Mouse (Mus musculus) thymus, adult 2 months (tissue): ENCODE results near the gene Nudt5. TPM values are rescaled to one million over a fixed set of nuclear protein-coding genes. Genes with fewer than 3 reads are reported as not detected.

Source experiments
- DNase-seq: peaks from one replicate; pipeline ENCODE4 v3.0.0; 2021
- H3K27ac ChIP-seq: fragments of 200-500 bp; 2 replicates; pipeline ENCODE4 v1.5.1; 2012; ENCODE audit warnings: low read length, control low read depth; ENCODE audit not compliant: control insufficient read depth, insufficient read depth
- H3K27me3 ChIP-seq: fragments of 200-500 bp; 2 replicates; pipeline ENCODE4 v1.6.1; 2012; ENCODE audit warnings: mild to moderate bottlenecking, low read length, moderate library complexity, mixed read lengths; ENCODE audit not compliant: control insufficient read depth, insufficient read depth
- H3K36me3 ChIP-seq: fragments of 200-500 bp; 2 replicates; pipeline ENCODE4 v1.6.1; 2012; ENCODE audit warnings: mild to moderate bottlenecking, low read length, moderate library complexity; ENCODE audit not compliant: control insufficient read depth, insufficient read depth
- H3K4me1 ChIP-seq: fragments of 200-500 bp; replicated peaks from 2 replicates; pipeline ENCODE4 v1.6.1; 2012; ENCODE audit warnings: low read length; ENCODE audit not compliant: control insufficient read depth, insufficient read depth
- H3K4me3 ChIP-seq: fragments of 200-500 bp; 2 replicates; pipeline ENCODE4 v1.5.1; 2012; ENCODE audit warnings: mild to moderate bottlenecking, low read length, control low read depth, moderate library complexity; ENCODE audit not compliant: control insufficient read depth, insufficient read depth
- CTCF ChIP-seq: fragments of 200-500 bp; IDR thresholded peaks from 2 replicates; pipeline ENCODE4 v1.5.1; 2012; ENCODE audit warnings: mild to moderate bottlenecking, control low read depth, low read length, moderate library complexity, borderline replicate concordance; ENCODE audit not compliant: control insufficient read depth, poor library complexity, insufficient read depth; ENCODE audit errors: extremely low read depth
- POLR2A ChIP-seq: fragments of 200-500 bp; IDR thresholded peaks from 2 replicates; pipeline ENCODE4 v1.6.1; 2012; ENCODE audit warnings: mild to moderate bottlenecking, low read length, control low read depth, moderate library complexity; ENCODE audit not compliant: control insufficient read depth, poor library complexity, insufficient read depth; ENCODE audit errors: extremely low read depth
- WGBS: fragments of 180-500 bp; shearing (Covaris S2); methylation state at CpG from one replicate; pipeline ENCODE4 v1.1.7; 2018; 5-methylcytosine and 5-hydroxymethylcytosine counted together
- polyA plus RNA-seq: library from polyadenylated mRNA; depleted of rRNA; stranded (reverse); fragments of >200 nt; gene quantifications from 2 replicates; pipeline ENCODE4 v1.2.3, GENCODE M21; 2012; rRNA removed

The Nudt5 gene
- polyA plus RNA-seq, 1 experiment, result 14.8 TPM

GRCm38 (mm10) chr2:5894296-5894695 is 49.5 kb downstream of the Nudt5 start:
- Histone ChIP-seq H3K4me1 (0 out of 2 replicates have a peak, but pooled peaks cover 2% of the 10 kb centered on the region), H3K27ac (no peak overlapping the region), H3K36me3 (no peaks in the 10 kb centered on the region), H3K4me3 (no peak overlapping the region), H3K27me3 (no peaks in the 10 kb centered on the region)
- DNase-seq, result no peak
- TF ChIP-seq POLR2A (no peak), CTCF (no peak)
- WGBS, result 84% methylated on average over 11 of the region's 11 CpGs

DNA sequence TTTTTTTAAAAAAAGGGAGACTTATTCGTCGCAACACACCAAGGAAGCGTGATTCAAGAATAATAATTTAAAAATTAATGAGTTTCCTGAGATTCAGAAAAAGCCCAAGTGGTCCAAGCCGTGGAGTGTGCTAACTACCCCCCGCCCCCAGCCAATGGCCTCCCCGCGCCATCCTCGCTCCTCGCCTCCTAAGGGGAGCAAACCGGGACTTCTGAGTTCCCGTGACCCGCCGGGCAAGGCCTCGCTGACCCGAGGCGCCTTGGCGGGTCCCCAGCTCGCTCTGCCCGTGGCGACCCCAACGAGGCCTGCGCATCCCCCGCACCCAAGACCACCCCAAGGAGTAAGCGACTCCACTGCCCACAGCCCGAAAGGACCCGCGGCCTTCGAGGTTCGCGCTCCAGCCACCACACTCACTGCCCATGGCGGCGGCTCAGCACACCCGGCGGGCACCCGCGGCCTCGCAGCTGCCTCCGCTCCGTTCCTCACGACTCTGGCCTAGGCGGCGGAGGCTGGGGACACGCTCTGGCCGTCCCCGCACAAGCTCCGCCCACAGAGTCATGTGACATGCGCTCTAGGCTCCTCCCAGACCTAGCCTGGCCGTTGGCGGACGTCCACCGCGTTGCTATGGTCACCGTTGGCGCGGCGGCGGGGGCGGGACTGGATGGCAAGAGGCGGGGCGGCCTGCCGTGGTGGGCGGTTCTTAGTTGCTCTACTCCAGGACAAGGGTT is 50.2 kb downstream of the Nudt5 start, which contains the start of gene Sec61a2:
Sec61a2 (minus strand) TSS at position 590 of the 728 bp plus-strand sequence.
- H3K27ac ChIP-seq, result no peak within 1 kb of the TSS
- peak within 1 kb of the TSS; percentile 86 for H3K4me3 ChIP-seq
- DNase-seq, result peak; percentile 93
- 0 out of 2 replicates have a peak, but pooled peaks cover 2% of the 10 kb centered on the region for H3K4me1 ChIP-seq
- H3K36me3 ChIP-seq, result no peaks in the 10 kb centered on the region
- TF ChIP-seq CTCF, result peak; percentile 60; the same call in 1 of the 2 replicates
- TF ChIP-seq POLR2A, result peak; percentile 42; the same call in 1 of the 2 replicates
- WGBS, result 2% methylated on average over 62 of the region's 62 CpGs
- H3K27me3 ChIP-seq, result no peaks in the 10 kb centered on the region

DNA sequence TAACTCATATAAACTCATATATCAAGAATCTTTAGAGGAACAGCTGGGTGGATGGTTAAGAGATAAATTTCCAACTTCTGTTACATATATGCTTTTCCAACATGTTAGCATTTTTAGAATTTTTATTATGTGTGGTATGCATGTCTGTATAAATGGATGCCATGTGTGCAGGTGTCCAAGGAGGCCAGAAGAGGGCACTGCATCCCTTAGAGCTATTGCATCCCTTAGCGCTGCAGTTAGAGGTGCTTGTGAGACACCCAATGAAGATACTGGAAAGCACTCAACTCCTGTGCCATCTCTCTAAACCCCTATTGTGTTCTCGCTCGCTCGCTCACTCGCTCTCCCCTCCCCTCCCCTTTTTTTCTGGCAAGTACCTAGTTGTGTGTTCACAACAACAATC is 55.3 kb downstream of the Nudt5 start:
- H3K4me3 ChIP-seq, result no peak overlapping the region
- TF ChIP-seq POLR2A, result no peak
- TF ChIP-seq CTCF, result no peak
- H3K27me3 ChIP-seq, result no peaks in the 10 kb centered on the region
- 82% methylated on average over 5 of the region's 5 CpGs for WGBS
- no peaks in the 10 kb centered on the region for H3K36me3 ChIP-seq
- peak; percentile 39 for DNase-seq
- H3K4me1 ChIP-seq, result no peaks in the 10 kb centered on the region
- no peak overlapping the region for H3K27ac ChIP-seq

- H3K36me3 ChIP-seq, result no peaks in the 10 kb centered on the region
- DNase-seq, result no peak
- H3K27ac ChIP-seq, result no peak overlapping the region
- no peak overlapping the region for H3K4me3 ChIP-seq
- H3K4me1 ChIP-seq, result no peaks in the 10 kb centered on the region
- no peaks in the 10 kb centered on the region for H3K27me3 ChIP-seq
- TF ChIP-seq CTCF (no peak), POLR2A (no peak)
- WGBS, result 91% methylated on average over 5 of the region's 5 CpGs
These were observed 61.3 kb downstream of the Nudt5 start for GRCm38 (mm10) chr2:5906092-5906491.

GRCm38 (mm10) chr2:5906625-5907024 is 61.8 kb downstream of the Nudt5 start:
- Histone ChIP-seq H3K27ac (no peak overlapping the region), H3K36me3 (no peaks in the 10 kb centered on the region), H3K4me1 (no peaks in the 10 kb centered on the region), H3K27me3 (no peaks in the 10 kb centered on the region), H3K4me3 (no peak overlapping the region)
- WGBS, result 76% methylated on average over 3 of the region's 3 CpGs
- DNase-seq, result peak; percentile 52
- TF ChIP-seq POLR2A (no peak), CTCF (no peak)

DNA sequence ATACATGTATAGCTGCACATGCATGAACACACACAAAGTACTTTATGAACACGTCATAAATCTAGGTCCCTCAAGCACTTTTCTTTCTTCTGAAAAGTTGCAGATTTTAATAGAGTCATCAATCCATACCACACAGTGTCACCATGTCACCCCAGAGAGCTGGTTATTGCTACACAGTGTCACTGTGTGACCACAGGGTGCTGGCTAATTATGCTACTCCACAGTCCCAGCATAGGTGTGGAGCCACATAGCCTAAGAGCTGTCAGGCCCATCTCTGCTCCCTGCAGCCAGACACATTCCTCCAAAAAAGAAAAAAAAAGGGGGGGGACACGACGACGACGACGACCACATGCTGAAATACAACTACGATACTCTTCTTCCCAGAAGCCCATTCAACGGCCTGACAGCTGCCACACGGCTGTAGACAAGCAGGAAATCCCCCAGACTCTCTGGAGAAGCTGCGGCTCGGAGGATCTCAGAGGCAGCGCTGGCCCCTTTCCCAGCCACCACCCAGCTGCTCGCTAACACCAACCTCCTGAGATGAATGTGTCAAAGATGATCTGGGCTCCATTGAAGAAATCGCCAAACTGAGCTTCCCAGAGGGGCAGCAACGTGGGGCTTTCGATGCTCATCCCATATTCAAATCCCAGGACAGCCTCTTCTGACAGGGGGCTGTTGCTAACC is 66.6 kb downstream of the Nudt5 start:
- DNase-seq, result no peak
- Histone ChIP-seq H3K4me1 (no peaks in the 10 kb centered on the region), H3K36me3 (no peaks in the 10 kb centered on the region), H3K27ac (no peak overlapping the region), H3K4me3 (no peak overlapping the region), H3K27me3 (no peaks in the 10 kb centered on the region)
- 90% methylated on average over 16 of the region's 16 CpGs for WGBS
- TF ChIP-seq POLR2A (no peak), CTCF (no peak)

Other genes starting within 250 kb of the Nudt5 start
- gene Camk1d, start 130.5 kb upstream of the Nudt5 start, polyA plus RNA-seq, result 13.2 and 25.6 TPM in 2 replicates
- 74.7 and 79.8 TPM in 2 replicates for gene Cdc123, start 145 bp downstream of the Nudt5 start, polyA plus RNA-seq
- gene Gm13199, start 17.9 kb downstream of the Nudt5 start, polyA plus RNA-seq, result 3.0 and 3.8 TPM in 2 replicates
- gene Sec61a2, start 50.4 kb downstream of the Nudt5 start, polyA plus RNA-seq, result 29.4 and 34.0 TPM in 2 replicates
- gene Dhtkd1, start 97.8 kb downstream of the Nudt5 start, polyA plus RNA-seq, result 0.62 and 2.2 TPM in 2 replicates
- 5.0 and 5.6 TPM in 2 replicates for gene Upf2, start 106.5 kb downstream of the Nudt5 start, polyA plus RNA-seq